Mouse (Mus musculus) cerebellum, adult 8-10 months (tissue): ENCODE data around the gene Ccl24.
"Not testable (repeated sequence)": the region's sequence is repeated elsewhere in the genome, so short reads cannot be mapped to it uniquely, and the experiment has no call there.

Experiments
- DNase-seq: peaks from one replicate; pipeline ENCODE4 v3.0.0; 2022

The Ccl24 gene

DNA sequence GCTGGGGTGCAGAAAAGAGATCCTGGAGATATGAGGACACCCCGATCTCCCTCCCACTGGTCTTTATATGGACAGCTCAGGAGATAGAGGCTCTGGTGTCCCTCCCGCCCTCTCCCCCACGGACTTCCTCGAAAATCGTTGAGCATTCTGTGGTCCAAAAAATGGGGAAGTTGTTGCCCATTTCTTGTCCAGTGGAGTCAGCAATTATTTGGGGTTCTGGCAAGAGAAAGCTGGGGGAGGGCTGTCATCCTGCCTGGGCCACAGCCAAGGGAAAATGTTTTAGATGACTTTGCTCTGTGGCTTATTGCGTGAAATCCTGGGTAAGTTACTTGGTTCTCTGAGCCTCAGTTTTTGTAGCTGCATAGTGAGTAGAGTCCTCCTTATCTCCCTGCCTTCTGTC is at the start of gene Ccl24:
TSS of gene Ccl24 (minus strand) at position 44 of the 400 bp plus-strand sequence.
- DNase-seq = no peak

DNA sequence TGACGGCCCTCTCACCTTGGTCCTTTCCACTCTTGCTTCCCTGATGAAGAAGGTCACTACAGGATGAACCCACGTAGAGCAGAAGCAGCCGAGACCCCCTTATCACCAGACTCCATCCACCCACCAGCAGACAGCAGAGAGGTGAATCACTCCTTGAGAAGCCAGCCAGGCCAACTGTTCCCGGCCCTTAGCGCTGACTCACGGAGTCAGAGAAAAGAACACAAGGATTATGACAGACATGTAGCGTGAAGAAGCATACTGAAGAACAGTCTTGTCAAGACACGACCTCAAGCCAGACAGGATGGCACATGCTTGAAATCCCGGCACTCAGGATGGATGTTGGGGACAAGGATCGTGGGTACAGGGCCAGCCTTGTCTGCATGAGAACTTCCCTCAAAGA is 48.9 kb upstream of the Ccl24 start:
- no peak for DNase-seq

- DNase-seq = no peak
Measured at GRCm38 (mm10) chr5:135620526-135620925, 47.7 kb upstream of the Ccl24 start.

DNA sequence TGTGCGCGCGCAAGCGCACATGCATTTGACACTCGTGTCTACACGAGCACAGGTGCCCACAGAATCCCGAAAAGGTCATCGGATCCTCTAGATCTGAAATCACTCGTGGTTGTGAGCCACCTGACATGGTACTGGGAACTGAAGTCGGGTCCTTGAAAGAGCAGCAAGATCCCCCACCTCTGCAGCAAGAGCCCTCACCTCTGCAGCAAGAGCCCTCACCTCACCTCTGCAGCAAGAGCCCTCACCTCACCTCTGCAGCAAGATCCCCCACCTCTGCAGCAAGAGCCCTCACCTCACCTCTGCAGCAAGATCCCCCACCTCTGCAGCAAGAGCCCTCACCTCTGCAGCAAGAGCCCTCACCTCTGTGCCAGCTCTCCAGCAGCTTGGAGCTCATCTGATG is 46.9 kb upstream of the Ccl24 start:
- DNase-seq = not testable (repeated sequence)

DNA sequence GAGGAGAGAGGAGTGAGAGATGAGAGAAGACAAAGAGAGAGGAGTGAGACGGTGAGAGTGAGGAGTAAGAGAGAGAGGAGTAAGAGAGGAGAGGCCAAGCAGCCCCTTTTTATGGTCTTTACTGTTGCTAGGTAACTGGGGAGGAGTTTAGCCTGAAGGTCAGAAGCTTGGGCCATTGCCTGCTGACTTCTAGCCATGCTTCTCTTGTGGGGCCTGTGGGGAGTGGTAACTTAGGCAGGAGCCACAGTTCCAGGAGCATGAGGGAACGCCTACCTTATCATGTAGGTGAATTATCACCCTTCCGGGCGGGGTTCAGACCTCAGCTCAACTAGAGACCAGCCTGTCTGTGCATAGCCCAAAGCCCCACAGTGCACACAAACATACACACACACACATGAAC is 36.9 kb upstream of the Ccl24 start:
- no peak for DNase-seq

GRCm38 (mm10) chr5:135607581-135607980 is 34.7 kb upstream of the Ccl24 start:
- DNase-seq = no peak

GRCm38 (mm10) chr5:135606717-135607116 is 33.9 kb upstream of the Ccl24 start:
- not testable (repeated sequence) for DNase-seq

DNA sequence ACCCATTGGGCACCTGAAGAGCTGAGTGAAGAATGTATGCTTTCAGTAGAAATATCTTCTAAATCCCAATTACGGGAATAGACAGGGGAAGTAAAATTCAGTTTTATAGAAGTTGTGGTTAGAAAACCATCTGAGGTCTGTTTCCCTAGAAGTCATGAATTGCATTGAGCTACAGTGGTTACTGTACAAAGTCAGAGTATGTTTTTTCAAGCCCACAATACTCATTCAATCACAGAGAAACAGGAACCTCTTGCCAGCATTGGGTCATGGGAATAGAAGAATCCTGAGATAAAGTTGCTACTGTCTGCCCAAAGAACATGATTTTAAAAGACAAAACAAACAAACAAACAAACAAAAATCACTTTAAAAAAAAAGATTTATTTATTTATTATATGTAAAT is 31.8 kb upstream of the Ccl24 start:
- DNase-seq = not testable (repeated sequence)

GRCm38 (mm10) chr5:135589996-135590784 is 17.3 kb upstream of the Ccl24 start:
- no peak for DNase-seq

GRCm38 (mm10) chr5:135587764-135588163 is 14.9 kb upstream of the Ccl24 start:
- no peak for DNase-seq

GRCm38 (mm10) chr5:135585691-135586090 is 12.8 kb upstream of the Ccl24 start:
- no peak for DNase-seq

DNA sequence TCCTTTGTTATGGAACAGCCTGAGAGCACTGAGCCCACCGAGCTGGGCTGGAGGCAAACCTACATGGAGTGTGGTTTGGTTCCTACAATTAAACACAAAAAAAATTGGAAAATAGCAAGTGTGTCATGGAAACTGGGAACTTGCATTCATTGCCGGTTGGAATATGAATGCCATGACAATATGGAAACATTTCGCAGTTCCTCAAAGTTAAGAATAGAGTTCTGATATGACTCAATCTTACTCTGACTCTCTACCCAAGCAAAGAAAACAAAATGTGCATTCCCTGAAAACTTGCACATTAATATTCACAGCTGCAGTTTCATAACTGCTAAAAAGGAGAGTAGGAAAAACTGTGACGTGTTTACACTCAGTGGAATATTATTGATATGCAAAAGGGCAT is 9.5 kb upstream of the Ccl24 start:
- DNase-seq = no peak

GRCm38 (mm10) chr5:135579331-135579751 is 6.5 kb upstream of the Ccl24 start:
- no peak for DNase-seq

- DNase-seq = no peak
Measured at GRCm38 (mm10) chr5:135576055-135576454, 3.2 kb upstream of the Ccl24 start.

GRCm38 (mm10) chr5:135568698-135569097 is 4.2 kb downstream of the Ccl24 start:
- no peak for DNase-seq

GRCm38 (mm10) chr5:135567556-135568265 is 5.1 kb downstream of the Ccl24 start:
- DNase-seq = no peak

GRCm38 (mm10) chr5:135563469-135563868 is 9.4 kb downstream of the Ccl24 start, which contains the start of gene Ccl26:
TSS of gene Ccl26 (minus strand) at chr5:135563569.
- DNase-seq = no peak

DNA sequence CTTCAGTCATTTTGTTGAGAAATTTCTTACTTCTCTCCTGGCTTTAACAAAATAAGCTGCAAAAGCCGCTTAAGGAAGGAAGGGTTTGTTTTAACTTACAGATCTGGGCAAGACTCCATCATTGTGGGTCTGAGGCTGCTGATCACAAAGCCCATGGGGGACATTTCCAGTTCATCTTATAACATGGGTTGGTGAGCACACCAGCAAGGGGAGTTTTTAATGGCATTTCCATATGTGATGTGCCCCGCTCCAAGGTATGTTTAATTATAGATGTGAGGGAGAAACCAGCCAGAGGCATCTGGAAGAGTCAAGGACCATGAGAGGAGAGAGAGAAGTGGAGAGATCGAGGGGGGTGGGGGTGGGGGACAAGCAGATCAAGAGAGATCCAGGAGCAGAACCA is 15.2 kb downstream of the Ccl24 start:
- DNase-seq = no peak

DNA sequence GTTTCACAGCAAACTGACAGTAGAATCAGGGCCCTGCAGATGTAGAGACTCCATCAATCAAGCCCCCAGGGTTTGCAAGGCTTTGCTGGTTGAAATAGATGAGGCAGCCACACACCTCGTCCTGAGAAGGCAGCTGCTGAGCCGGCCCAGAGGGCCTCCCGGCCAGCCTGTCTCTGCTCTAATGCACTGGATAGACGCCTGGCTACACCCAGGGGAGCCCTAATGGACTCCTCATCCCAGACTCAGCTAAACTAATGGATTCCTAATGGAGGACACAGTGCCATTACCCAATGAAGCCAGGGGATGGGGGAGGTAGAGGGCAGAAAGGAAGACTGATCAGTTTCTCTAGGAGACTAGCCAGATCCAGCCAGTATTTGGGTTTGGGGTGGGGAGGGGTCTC is 15.8 kb downstream of the Ccl24 start:
- no peak for DNase-seq

DNA sequence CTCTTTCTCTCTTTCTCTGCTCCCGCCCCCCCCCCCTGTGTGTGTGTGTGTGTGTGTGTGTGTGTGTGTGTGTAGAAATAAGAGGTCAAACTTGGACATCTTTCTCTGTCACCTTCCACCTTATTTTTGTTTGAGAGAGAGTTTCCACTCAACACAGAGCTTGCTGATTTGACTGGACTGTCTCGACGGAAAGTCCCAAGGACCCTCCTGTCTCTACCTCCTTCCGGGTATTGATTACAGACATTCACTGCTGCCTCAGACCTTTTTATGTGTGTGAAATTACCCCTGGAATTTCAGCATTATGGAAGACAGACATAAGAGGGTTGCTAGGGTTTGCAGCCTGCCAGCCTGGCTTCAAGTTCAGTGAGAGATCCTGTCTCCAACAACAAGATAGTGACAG is 16.6 kb downstream of the Ccl24 start:
- no peak for DNase-seq

DNA sequence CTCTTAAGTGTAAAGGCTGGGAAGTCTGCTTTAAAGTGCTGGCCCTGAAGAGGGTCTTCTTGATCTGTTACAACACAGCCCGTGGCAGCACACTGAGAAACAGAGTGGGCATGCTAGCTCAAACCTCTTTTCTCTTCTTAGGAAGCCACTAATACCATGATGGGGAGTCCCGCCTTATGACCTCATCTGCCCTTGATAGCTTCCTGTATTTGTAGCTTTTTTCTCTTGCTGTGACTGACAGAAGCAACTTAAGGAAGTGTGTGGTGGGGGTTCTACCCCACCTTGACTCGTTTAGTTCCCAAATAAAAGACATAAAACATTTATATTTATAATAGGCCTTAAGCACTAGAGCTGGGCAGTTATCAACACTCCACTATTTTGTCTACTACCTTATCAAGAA is 21.3 kb downstream of the Ccl24 start:
- no peak for DNase-seq

DNA sequence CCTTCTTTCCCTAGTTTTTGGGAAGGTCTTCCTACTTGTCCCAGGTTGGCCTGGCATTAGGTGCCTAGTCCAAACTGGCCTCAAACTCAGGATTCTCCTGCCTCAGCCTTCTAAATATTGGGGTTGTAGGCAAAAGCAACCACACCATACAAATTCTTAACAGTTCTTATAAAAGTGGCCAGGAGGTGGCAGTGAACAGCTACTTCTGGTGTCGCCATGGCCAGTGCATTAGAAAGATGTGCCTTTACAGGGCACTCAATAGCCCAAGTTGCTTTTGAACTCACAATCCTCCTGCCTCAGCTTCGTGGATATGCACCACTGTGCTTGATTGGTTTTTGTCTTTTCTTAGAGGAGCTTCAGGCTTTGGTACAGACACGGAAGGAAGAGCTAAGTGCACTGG is 21.9 kb downstream of the Ccl24 start:
- DNase-seq = no peak

GRCm38 (mm10) chr5:135547990-135548389 is 24.9 kb downstream of the Ccl24 start:
- DNase-seq = no peak
